Mouse (Mus musculus) small intestine, adult 2 months (tissue): ENCODE data around the gene Haao.

ENCODE experiments used
- CTCF ChIP-seq: fragments of 200-500 bp; IDR thresholded peaks from 2 replicates; pipeline ENCODE4 v1.5.1; 2012; ENCODE audit warnings: low read depth, mild to moderate bottlenecking, control low read depth, inconsistent platforms, low read length, moderate library complexity, mixed read lengths; ENCODE audit not compliant: insufficient replicate concordance, insufficient read length; ENCODE audit errors: extremely low read depth
- POLR2A ChIP-seq: fragments of 200-500 bp; IDR thresholded peaks from 2 replicates; pipeline ENCODE4 v1.6.1; 2012; ENCODE audit warnings: low read depth, mild to moderate bottlenecking, control low read depth, inconsistent platforms, low read length, moderate library complexity

DNA sequence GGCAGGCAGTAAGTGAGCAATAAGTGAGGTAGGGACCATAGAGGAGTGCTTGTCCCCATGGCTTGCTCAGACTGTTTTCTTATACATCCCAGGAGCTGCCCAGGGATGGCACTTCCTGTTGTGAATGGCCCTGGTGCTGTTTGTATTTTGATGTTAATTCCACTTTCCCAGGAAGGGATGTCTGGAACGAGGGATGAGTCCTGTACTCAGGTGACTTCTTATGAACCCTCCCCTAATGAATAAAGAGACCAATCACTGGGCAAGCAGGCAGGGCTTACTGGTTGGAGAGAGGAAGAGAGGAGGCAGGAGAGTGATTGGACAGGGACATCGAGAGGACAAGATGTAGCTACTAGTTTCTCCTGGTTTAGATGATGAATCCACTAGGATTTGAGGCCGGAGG is 33.3 kb upstream of the Haao start:
- TF ChIP-seq CTCF (no peak), POLR2A (no peak)
